12 mouse cellular contexts compared by ENCODE assay signal in genomic region chr11:45440937-45441720, GRCm38 (mm10).
"Had no signal": no experiment of that assay in that cellular context is flagged by ENCODE, and none has a peak within 500 bp of the region (broad histone marks: within the 10 kb centered on the region; RNA-seq: fewer than 3 reads in every experiment).

No protein-coding gene starts in this region.

- H3K36me3 ChIP-seq: intestine, embryonic 15.5 days; liver, embryonic 13.5 days; midbrain, embryonic 10.5 days; neural tube, embryonic 12.5 days had no signal

- H3K27ac ChIP-seq: intestine, embryonic 15.5 days; liver, embryonic 13.5 days; midbrain, embryonic 10.5 days; neural tube, embryonic 12.5 days had no signal

- H3K9ac ChIP-seq: intestine, embryonic 15.5 days; liver, embryonic 13.5 days; neural tube, embryonic 12.5 days had no signal

- H3K27me3 ChIP-seq: intestine, embryonic 15.5 days; liver, embryonic 13.5 days; neural tube, embryonic 12.5 days had no signal

- ATAC-seq: intestine, embryonic 15.5 days had no signal

- H3K4me2 ChIP-seq: intestine, embryonic 15.5 days; liver, embryonic 13.5 days; neural tube, embryonic 12.5 days had no signal

- H3K4me3 ChIP-seq: intestine, embryonic 15.5 days; liver, embryonic 13.5 days; midbrain, embryonic 10.5 days; neural tube, embryonic 12.5 days had no signal

- DNase-seq: kidney, adult 18-20 months; kidney, postnatal 14 days; left cerebral cortex, postnatal 4 days; liver, embryonic 13.5 days; lung, adult 18-20 months; lung, postnatal 4 days; midbrain, embryonic 14.5 days; thymus, adult 18-20 months; thymus, postnatal 14 days had no signal

- H3K4me1 ChIP-seq: intestine, embryonic 15.5 days; liver, embryonic 13.5 days; midbrain, embryonic 10.5 days; neural tube, embryonic 12.5 days had no signal

- H3K9me3 ChIP-seq: intestine, embryonic 15.5 days; liver, embryonic 13.5 days; midbrain, embryonic 10.5 days; neural tube, embryonic 12.5 days had no signal
